Mouse (Mus musculus) megakaryocyte, embryonic 14.5 days (primary cell): Measurements from ENCODE around the gene Chchd10. TPM values are rescaled to one million over a fixed set of nuclear protein-coding genes. Genes with fewer than 3 reads are reported as not detected.

Experiments used
- H3K27me3 ChIP-seq: replicated peaks from 2 replicates; pipeline ENCODE3; 2012; ENCODE audit warnings: inconsistent platforms
- H3K36me3 ChIP-seq: replicated peaks from 2 replicates; pipeline ENCODE3; 2012; ENCODE audit warnings: low read length, inconsistent platforms, mixed read lengths
- H3K4me1 ChIP-seq: 2 replicates; pipeline ENCODE4 v1.6.1; 2012; ENCODE audit warnings: inconsistent platforms
- H3K4me3 ChIP-seq: replicated peaks from 2 replicates; pipeline ENCODE3; 2012; ENCODE audit warnings: moderate library complexity, mild to moderate bottlenecking, inconsistent platforms
- H3K9me3 ChIP-seq: 2 replicates; pipeline ENCODE4 v1.6.1; 2012; ENCODE audit warnings: inconsistent platforms
- FLI1 ChIP-seq: IDR thresholded peaks from 2 replicates; pipeline ENCODE4 v1.6.1; 2012; ENCODE audit warnings: low read length, inconsistent platforms, mixed read lengths
- GATA1 ChIP-seq: IDR thresholded peaks from 3 replicates; pipeline ENCODE4 v1.6.1; 2012; ENCODE audit warnings: mixed read lengths, low read length, inconsistent platforms, borderline replicate concordance
- polyA plus RNA-seq: library from polyadenylated mRNA; stranded (reverse); fragments of >175 nt; gene quantifications from 2 replicates; pipeline ENCODE4 v1.2.3, GENCODE M21; 2012; ENCODE audit warnings: low replicate concordance; ENCODE audit not compliant: insufficient read depth

Chchd10 gene
- polyA plus RNA-seq, 1 experiment, result 113 TPM

DNA sequence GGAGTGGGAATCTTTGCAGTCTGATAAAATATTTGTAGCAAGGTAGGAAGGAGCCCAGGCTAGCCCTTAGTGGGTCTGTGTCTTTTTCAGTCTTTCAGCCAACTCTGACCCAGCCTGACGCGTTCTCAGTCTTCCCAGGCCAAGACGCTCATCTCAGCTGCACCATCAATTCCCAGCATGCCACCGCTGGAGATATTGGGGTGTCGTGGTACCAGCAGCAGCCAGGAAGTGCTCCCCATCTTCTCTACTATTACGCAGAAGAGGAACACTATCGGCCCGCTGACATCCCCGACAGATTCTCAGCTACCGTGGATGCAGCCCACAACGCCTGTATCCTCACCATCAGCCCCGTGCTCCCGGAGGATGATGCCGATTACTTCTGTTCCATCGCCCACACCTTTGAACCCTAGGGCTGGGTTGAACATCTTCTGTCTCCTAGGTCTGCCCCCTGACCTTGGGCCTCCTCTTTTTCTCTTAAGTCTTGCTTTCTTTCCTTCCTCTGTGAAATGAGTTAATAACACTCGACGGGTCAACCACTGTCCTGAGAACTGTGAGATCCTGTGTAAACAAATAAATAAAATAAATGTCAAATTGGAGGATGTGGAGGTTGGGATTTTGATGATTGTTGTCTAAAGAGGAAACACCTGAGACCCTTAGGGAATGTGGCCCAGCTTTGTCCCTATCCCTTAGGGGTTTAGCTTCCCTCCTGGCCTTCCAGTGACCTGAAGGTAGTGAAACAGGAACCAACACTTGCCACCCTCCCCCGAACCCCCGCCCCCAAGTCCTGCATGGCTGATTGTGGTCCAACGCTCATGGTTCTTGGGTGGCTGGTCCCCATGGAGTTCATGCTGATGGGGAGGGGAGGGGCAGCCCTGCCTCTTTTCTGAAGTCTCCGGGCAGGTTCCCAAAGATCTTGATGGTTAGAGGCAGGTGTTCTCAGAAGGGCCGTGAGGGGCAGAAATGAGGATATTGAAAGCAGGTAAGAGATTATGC, 16.4 kb downstream of the Chchd10 start:
- H3K27me3 ChIP-seq, result peaks cover 69% of the 10 kb centered on the region
- H3K4me3 ChIP-seq, result no peak overlapping the region

GRCm38 (mm10) chr10:75950791-75951210, 17.9 kb downstream of the Chchd10 start:
- H3K9me3 ChIP-seq, result no peaks in the 10 kb centered on the region
- H3K4me1 ChIP-seq, result peaks cover 20% of the 10 kb centered on the region
- H3K36me3 ChIP-seq, result no peaks in the 10 kb centered on the region
- no peak for TF ChIP-seq FLI1
- TF ChIP-seq GATA1, result no peak
- peaks cover 73% of the 10 kb centered on the region for H3K27me3 ChIP-seq
- H3K4me3 ChIP-seq, result peak overlapping the region; percentile 72

More for the DNA sequence above, 16.4 kb downstream of the Chchd10 start:
- Histone ChIP-seq H3K36me3 (no peaks in the 10 kb centered on the region), H3K4me1 (peaks cover 17% of the 10 kb centered on the region), H3K9me3 (no peaks in the 10 kb centered on the region)
- no peak for TF ChIP-seq FLI1
- TF ChIP-seq GATA1, result no peak

- H3K4me3 ChIP-seq, result peak overlapping the region; percentile 86
- peaks cover 68% of the 10 kb centered on the region for H3K27me3 ChIP-seq
- no peaks in the 10 kb centered on the region for H3K9me3 ChIP-seq
- H3K4me1 ChIP-seq, result peaks cover 20% of the 10 kb centered on the region
- H3K36me3 ChIP-seq, result no peaks in the 10 kb centered on the region
- TF ChIP-seq FLI1 (no peak), GATA1 (no peak)
These were observed 18.6 kb downstream of the Chchd10 start for GRCm38 (mm10) chr10:75951424-75952050.

DNA sequence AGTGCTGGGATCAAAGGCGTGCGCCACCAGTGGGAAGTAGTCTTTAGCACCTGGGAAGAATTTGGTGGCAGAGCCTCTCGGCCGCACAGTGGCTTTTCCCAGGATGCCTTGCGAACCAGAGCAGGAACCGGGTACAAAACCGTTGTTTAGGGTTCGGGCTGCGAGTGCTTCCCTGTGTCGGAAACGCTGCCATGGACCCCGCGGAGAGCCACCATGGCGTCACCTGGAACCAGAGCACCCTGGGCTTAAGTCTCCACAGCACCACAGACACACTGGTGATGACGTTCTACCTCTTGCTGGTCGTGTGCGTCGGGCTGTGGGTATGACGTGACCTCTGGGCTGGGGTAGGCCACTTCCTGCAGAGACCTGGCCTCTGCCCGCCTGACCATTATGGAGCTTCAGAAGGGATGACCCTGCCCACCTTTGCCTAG, 21.5 kb downstream of the Chchd10 start, which contains the start of gene Gm5134:
Gene Gm5134, plus strand, starts transcription at position 134 of the 431 bp plus-strand sequence.
- Histone ChIP-seq H3K9me3 (no peaks in the 10 kb centered on the region), H3K4me3 (peak within 1 kb of the TSS; percentile 83), H3K4me1 (peaks cover 20% of the 10 kb centered on the region), H3K36me3 (no peaks in the 10 kb centered on the region), H3K27me3 (peaks cover 49% of the 10 kb centered on the region)
- TF ChIP-seq GATA1 (no peak), FLI1 (no peak)

DNA sequence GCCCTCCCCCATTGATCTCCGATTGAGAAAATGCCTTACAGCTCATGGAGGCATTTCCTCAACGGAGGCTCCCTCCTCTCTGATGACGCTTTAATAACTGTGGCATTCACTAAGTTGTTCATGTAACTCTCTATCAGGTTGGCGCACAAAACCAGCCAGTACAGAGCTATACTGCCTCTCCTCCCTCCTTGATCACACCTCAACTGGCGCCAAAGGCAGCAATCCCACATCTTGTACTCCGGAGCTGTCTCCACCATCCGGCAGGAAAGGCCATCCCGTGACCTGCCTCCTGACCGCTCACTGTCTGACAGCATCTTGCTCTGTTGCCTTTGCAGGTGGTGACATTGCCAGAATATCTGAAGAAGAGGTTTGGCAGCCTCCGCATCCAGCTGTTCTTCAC, 40.9 kb downstream of the Chchd10 start:
- Histone ChIP-seq H3K9me3 (peaks cover 34% of the 10 kb centered on the region), H3K4me1 (no peaks in the 10 kb centered on the region), H3K4me3 (peak overlapping the region; percentile 46), H3K36me3 (no peaks in the 10 kb centered on the region), H3K27me3 (peaks cover 10% of the 10 kb centered on the region)
- TF ChIP-seq GATA1, result no peak
- no peak for TF ChIP-seq FLI1

DNA sequence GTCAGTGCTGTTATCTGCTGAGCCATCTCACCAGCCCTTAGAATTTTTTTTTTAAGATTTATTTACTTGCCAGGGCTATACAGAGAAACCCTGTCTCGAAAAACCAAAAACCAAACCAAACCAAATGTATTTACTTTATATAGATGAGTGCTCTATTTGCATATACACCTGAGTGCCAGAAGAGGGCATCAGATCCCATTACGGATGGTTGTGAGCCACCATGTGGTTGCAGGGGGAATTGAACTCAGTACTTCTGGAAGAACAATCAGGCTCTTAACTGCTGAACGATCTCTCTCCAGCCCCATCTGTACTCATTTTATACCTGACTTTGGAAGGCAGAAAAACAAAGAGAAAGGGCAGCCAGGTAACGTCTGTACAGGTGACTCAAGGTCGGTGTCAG, 42.3 kb downstream of the Chchd10 start:
- peaks cover 34% of the 10 kb centered on the region for H3K9me3 ChIP-seq
- no peak for TF ChIP-seq GATA1
- no peak for TF ChIP-seq FLI1

GRCm38 (mm10) chr10:75978119-75978834, 45.3 kb downstream of the Chchd10 start:
- Histone ChIP-seq H3K9me3 (peaks cover 14% of the 10 kb centered on the region), H3K27me3 (peaks cover 11% of the 10 kb centered on the region), H3K4me3 (no peak overlapping the region), H3K4me1 (no peaks in the 10 kb centered on the region), H3K36me3 (no peaks in the 10 kb centered on the region)
- TF ChIP-seq GATA1 (no peak), FLI1 (no peak)

More for the DNA sequence above, 42.3 kb downstream of the Chchd10 start:
- Histone ChIP-seq H3K27me3 (peaks cover 10% of the 10 kb centered on the region), H3K36me3 (no peaks in the 10 kb centered on the region), H3K4me3 (no peak overlapping the region), H3K4me1 (no peaks in the 10 kb centered on the region)

DNA sequence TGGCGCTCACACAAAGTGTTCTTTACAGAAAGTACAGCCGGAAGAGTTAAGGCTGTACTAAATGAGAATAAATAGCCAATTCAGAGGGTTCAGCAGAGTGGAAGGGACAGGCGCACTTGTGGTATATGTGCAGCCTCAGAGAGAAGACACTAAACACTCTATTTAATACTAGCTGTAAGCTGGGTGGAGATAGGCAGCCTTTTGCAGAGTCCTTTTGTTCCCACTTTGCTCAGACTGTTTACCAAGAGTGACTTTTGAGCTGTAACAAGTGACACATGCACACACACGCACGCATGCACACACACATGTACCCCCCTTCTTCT, 45.9 kb downstream of the Chchd10 start:
- H3K27me3 ChIP-seq, result peaks cover 11% of the 10 kb centered on the region
- peaks cover 9% of the 10 kb centered on the region for H3K9me3 ChIP-seq
- no peak overlapping the region for H3K4me3 ChIP-seq
- H3K36me3 ChIP-seq, result no peaks in the 10 kb centered on the region
- no peaks in the 10 kb centered on the region for H3K4me1 ChIP-seq
- TF ChIP-seq GATA1 (no peak), FLI1 (no peak)

- TF ChIP-seq GATA1 (no peak), FLI1 (no peak)
- peaks cover 8% of the 10 kb centered on the region for H3K27me3 ChIP-seq
- no peak overlapping the region for H3K4me3 ChIP-seq
- H3K36me3 ChIP-seq, result no peaks in the 10 kb centered on the region
- no peaks in the 10 kb centered on the region for H3K4me1 ChIP-seq
- peaks cover 5% of the 10 kb centered on the region; the same call in 1 of the 2 replicates for H3K9me3 ChIP-seq
These were observed 46.5 kb downstream of the Chchd10 start for GRCm38 (mm10) chr10:75979432-75979831.

Other genes with a start within 250 kb of the Chchd10 start
- gene Cabin1, start 168.8 kb upstream of the Chchd10 start, polyA plus RNA-seq, result 31.2 and 49.1 TPM in 2 replicates
- 51.1 and 91.0 TPM in 2 replicates for gene Ddt, start 159.7 kb upstream of the Chchd10 start, polyA plus RNA-seq
- gene Gm20441, start 152.2 kb upstream of the Chchd10 start, polyA plus RNA-seq, result not detected in 2 replicates
- 1.6 TPM in 1 of 2 replicates, not detected in the other for gene Gstt3, start 151.7 kb upstream of the Chchd10 start, polyA plus RNA-seq
- gene Gstt1, start 134.5 kb upstream of the Chchd10 start, polyA plus RNA-seq, result 44.0 and 52.9 TPM in 2 replicates
- gene Gstt4, start 110.6 kb upstream of the Chchd10 start, polyA plus RNA-seq, result 0.10 TPM in 1 of 2 replicates, not detected in the other
- gene Gstt2, start 95.7 kb upstream of the Chchd10 start, polyA plus RNA-seq, result 2.3 TPM in 1 of 2 replicates, not detected in the other
- gene Mif, start 72.9 kb upstream of the Chchd10 start, polyA plus RNA-seq, result 3,756 and 4,116 TPM in 2 replicates
- 1.2 and 44.8 TPM in 2 replicates for gene Derl3, start 39.7 kb upstream of the Chchd10 start, polyA plus RNA-seq
- gene Smarcb1, start 11.5 kb upstream of the Chchd10 start, polyA plus RNA-seq, result 241 and 345 TPM in 2 replicates
- gene Mmp11, start 3.4 kb downstream of the Chchd10 start, polyA plus RNA-seq, result 0.19 TPM in 1 of 2 replicates, not detected in the other
- gene Gm867, start 7.5 kb downstream of the Chchd10 start, polyA plus RNA-seq, result not detected in 2 replicates
- not detected in 2 replicates for gene Vpreb3, start 9.9 kb downstream of the Chchd10 start, polyA plus RNA-seq
- not detected in 2 replicates for gene Gm5134, start 21.4 kb downstream of the Chchd10 start, polyA plus RNA-seq
- gene Zfp280b, start 99.5 kb downstream of the Chchd10 start, polyA plus RNA-seq, result 0.64 and 3.0 TPM in 2 replicates
- gene Slc5a4b, start 177.8 kb downstream of the Chchd10 start, polyA plus RNA-seq, result not detected in 2 replicates
- not detected in 2 replicates for gene Slc5a4a, start 214.3 kb downstream of the Chchd10 start, polyA plus RNA-seq